Mouse (Mus musculus): ENCODE measurements around the gene Cyp27b1.

DNA sequence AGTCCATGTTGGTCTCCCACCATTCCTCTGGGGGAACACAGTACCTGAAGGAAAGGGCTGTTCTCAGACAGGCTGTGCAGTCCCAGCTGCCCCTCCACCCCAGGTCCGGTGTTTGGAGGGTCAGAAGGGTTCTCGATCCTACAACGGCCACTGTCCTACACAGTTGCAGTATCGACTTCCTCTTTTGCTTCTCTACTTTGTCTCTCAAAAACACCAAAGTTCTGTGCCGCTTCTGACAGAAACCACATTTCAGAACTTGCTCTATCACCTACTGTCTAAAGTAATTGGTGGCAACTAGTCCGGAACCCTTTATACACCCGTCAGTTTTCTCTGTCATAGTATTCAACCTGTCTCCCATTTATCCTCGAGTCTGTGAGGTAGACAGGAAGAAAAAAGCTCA is 7.4 kb downstream of the Cyp27b1 start:
- no peak for TF ChIP-seq CTCF (IDR thresholded peaks at IDR 0.05; ENCODE audit: low read depth, low read length)
- no peak for TF ChIP-seq GATA1 (IDR thresholded peaks at IDR 0.05; ENCODE audit: borderline replicate concordance, low read length)
- no peak for TF ChIP-seq TAL1 (conservative IDR thresholded peaks at IDR 0.05; ENCODE audit: low read depth, low read length)

Data from G1E (cell line).